Mouse (Mus musculus): Measurements from ENCODE around the gene Sdhc.
"Not testable (repeated sequence)": the region's sequence is repeated elsewhere in the genome, so short reads cannot be mapped to it uniquely, and the experiment has no call there.

Sdhc gene

GRCm38 (mm10) chr1:171079345-171079744 is 71.1 kb downstream of the Sdhc start:
- not testable (repeated sequence) for DNase-seq (ENCODE audit: low spot score)

GRCm38 (mm10) chr1:171078419-171078818 is 72.0 kb downstream of the Sdhc start:
- DNase-seq (ENCODE audit: low spot score), result not testable (repeated sequence)

GRCm38 (mm10) chr1:171077955-171078354 is 72.4 kb downstream of the Sdhc start:
- not testable (repeated sequence) for DNase-seq (ENCODE audit: low spot score)

DNA sequence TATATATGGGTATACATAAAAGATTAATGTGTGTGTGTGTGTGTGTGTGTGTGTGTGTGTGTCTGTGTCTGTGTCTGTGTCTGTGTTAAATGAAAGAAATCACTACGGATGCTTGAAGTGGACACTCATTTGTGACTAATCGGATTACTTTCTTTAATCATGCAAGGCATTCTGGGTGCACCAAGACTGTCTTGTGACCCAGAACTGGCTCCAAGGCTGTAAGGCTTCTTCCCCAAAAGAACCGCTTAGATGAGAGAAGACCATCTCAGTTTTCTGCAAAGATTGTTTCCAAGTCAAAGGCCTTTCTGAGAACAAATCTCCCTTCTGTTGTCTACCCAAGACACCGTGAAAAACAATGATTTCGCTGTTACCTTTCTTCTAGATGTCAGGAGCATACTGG is 73.2 kb downstream of the Sdhc start:
- DNase-seq (ENCODE audit: low spot score), result not testable (repeated sequence)

All from yolk sac, embryonic 10.5 days (tissue).